In genomic region chr6:129095166-129095565, GRCm38 (mm10) we compare ENCODE assay signal across 7 mouse cellular contexts. TPM values are rescaled to one million over a fixed set of nuclear protein-coding genes. Genes with fewer than 3 reads are reported as not detected.
DNase-seq lines count a peak whose midpoint lies in the region; ATAC-seq and TF ChIP-seq lines count a peak whose summit lies in the region.

No protein-coding gene starts in this region.

- intact Hi-C loops in left cerebral cortex, postnatal 25 days (cut with DNase I): loop anchor here (10.0 kb wide), 1 partner anchor 270 kb away; no protein-coding TSS in a partner anchor
- intact Hi-C loops in left cerebral cortex, postnatal 4 days (cut with DNase I): loop anchor here (10.0 kb wide), 1 partner anchor 140 kb away; no protein-coding TSS in a partner anchor
- intact Hi-C loops in heart, postnatal 36 days (cut with DNase I): loop anchor here (2.0 to 10.0 kb wide), 3 partner anchors 36 to 350 kb away; partner anchors contain the start of gene Clec2d

- TF ChIP-seq CTCF in E14TG2a.4 (conservative IDR thresholded peaks at IDR 0.05; ENCODE audit: low read length): peak; percentile 66

- H3K4me3 ChIP-seq in E14TG2a.4 (replicated peaks; ENCODE audit: low read length): no peak overlapping the region
- H3K4me3 ChIP-seq in limb, embryonic 14.5 days (replicated peaks; ENCODE audit: low read length): no peak overlapping the region

- ATAC-seq in limb, embryonic 14.5 days (ENCODE audit: low FRiP score, low read depth): no peak

- no peak overlapping the region for H3K27ac ChIP-seq in limb, embryonic 14.5 days (replicated peaks; ENCODE audit: low read depth, low read length)

- H3K27me3 ChIP-seq in E14TG2a.4 (ENCODE audit: insufficient read depth, low read length): no peaks in the 10 kb centered on the region
- no peaks in the 10 kb centered on the region for H3K27me3 ChIP-seq in limb, embryonic 14.5 days (ENCODE audit: control insufficient read depth, insufficient read depth, low read length)

- peak; percentile 6 to 39 for DNase-seq in left cerebral cortex, postnatal 25 days (ENCODE audit: low spot score in 2 of 2)
- no peak for DNase-seq in left cerebral cortex, postnatal 4 days
- peak; percentile 72 for DNase-seq in adipocyte (ENCODE audit: low spot score)
- DNase-seq in heart, postnatal 36 days: peak; percentile 34 to 42
- DNase-seq in limb, embryonic 14.5 days (ENCODE audit: low spot score): peak; percentile 20
- DNase-seq in retina, postnatal 1 day: peak; percentile 62

- H3K9me3 ChIP-seq in E14TG2a.4 (ENCODE audit: low read length): peaks cover 22% of the 10 kb centered on the region
- H3K9me3 ChIP-seq in limb, embryonic 14.5 days (ENCODE audit: control insufficient read depth, low read length): no peaks in the 10 kb centered on the region

- H3K36me3 ChIP-seq in E14TG2a.4 (ENCODE audit: insufficient read depth, low read length): no peaks in the 10 kb centered on the region
- H3K36me3 ChIP-seq in limb, embryonic 14.5 days (ENCODE audit: control insufficient read depth, insufficient read depth, low read length): no peaks in the 10 kb centered on the region

- H3K9ac ChIP-seq in limb, embryonic 14.5 days (ENCODE audit: low read depth, low read length, severe bottlenecking): no peak overlapping the region

- no peaks in the 10 kb centered on the region for H3K4me1 ChIP-seq in E14TG2a.4 (replicated peaks; ENCODE audit: low read depth, low read length)
- no peaks in the 10 kb centered on the region for H3K4me1 ChIP-seq in limb, embryonic 14.5 days (ENCODE audit: control insufficient read depth, insufficient read depth, low read length)

- no peak for TF ChIP-seq POLR2A in limb, embryonic 14.5 days (IDR thresholded peaks at IDR 0.05; ENCODE audit: borderline replicate concordance, extremely low read depth, insufficient read depth, insufficient read length)

- H3K4me2 ChIP-seq in limb, embryonic 14.5 days (replicated peaks; ENCODE audit: low read depth, low read length, severe bottlenecking): no peak overlapping the region

RNA-seq across cellular contexts. Expression of gene Clec2e, which starts 5.5 kb away (rescaled TPM):
- total RNA-seq in left cerebral cortex, postnatal 25 days (2021): not detected
- total RNA-seq in left cerebral cortex, postnatal 4 days (2021): not detected
- total RNA-seq in heart, postnatal 36 days (2021): not detected
- polyA plus RNA-seq in limb, embryonic 14.5 days (2012; rRNA removed): 0.05 and 0.06 TPM in 2 replicates
- not detected in 2 replicates for polyA plus RNA-seq in limb, embryonic 14.5 days (2014; fragmentation: Nextera tagmentation; extraction: Ambion mirVana)

RNA-seq across cellular contexts. Expression of gene Klrb1f, which starts 49.5 kb away (rescaled TPM):
- total RNA-seq in left cerebral cortex, postnatal 25 days (2021): not detected
- under 1 TPM; 0.30 to 0.42 TPM for total RNA-seq in left cerebral cortex, postnatal 4 days (2021)
- not detected for total RNA-seq in heart, postnatal 36 days (2021)
- polyA plus RNA-seq in limb, embryonic 14.5 days (2012; rRNA removed): 0.10 and 0.15 TPM in 2 replicates
- not detected in 2 replicates for polyA plus RNA-seq in limb, embryonic 14.5 days (2014; fragmentation: Nextera tagmentation; extraction: Ambion mirVana)
